Mouse (Mus musculus): ENCODE measurements around the gene Dennd5b. TPM values are rescaled to one million over a fixed set of nuclear protein-coding genes. Genes with fewer than 3 reads are reported as not detected.
A peak's percentile ranks its signal among the peaks of the same experiment; 100 is the strongest.
"Not testable (repeated sequence)": the region's sequence is repeated elsewhere in the genome, so short reads cannot be mapped to it uniquely, and the experiment has no call there.

Gene Dennd5b
- polyA plus RNA-seq, 1 experiment from 2014 or later: 10.9 TPM

DNA sequence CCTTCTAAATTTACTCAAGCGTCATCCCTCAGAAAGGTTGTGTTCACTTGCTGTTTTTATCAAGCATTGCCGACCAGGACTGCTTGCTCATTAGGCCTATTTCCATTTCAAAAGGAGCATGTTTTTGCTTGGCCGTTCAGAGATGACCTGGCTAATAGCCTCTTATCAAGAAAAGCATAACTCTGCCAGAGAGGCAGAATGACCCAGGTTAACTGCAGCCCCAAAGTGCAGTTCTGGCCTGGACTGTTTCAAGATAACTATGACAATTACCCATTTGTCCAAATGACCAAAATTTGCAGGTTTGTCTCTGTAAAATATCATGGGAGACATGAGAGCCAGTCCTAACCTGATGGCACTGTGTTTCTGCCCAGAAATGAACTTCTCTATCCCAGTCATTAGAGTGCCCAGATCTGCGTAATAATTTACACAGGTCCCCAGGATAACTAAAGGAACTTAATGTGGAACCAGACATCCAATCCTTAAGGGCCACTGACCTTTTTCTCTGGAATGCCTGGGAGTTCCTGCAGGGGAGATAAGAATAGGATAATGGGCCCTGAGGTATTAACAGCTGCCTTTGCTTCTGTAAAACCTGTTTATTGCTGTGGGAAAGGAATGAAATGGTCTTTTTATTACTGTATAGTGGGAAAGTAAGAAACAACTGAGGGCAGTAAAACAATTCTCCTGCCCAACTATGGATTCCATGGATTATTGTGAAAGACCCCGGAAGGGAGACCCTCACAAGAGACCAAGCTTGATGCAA, 33.1 kb upstream of the Dennd5b start:
- Histone ChIP-seq H3K36me3 (ENCODE audit: control insufficient read depth, insufficient read depth, low read length) (no peaks in the 10 kb centered on the region), H3K4me1 (ENCODE audit: control insufficient read depth, insufficient read depth, low read length) (no peaks in the 10 kb centered on the region), H3K9ac (ENCODE audit: low read length) (no peak overlapping the region), H3K27me3 (replicated peaks; ENCODE audit: control insufficient read depth, insufficient read depth, low read length) (no peaks in the 10 kb centered on the region), H3K4me2 (ENCODE audit: low read length) (no peak overlapping the region), H3K4me3 (ENCODE audit: low read depth, low read length) (no peak overlapping the region), H3K9me3 (replicated peaks; ENCODE audit: control insufficient read depth, low read length) (no peaks in the 10 kb centered on the region), H3K27ac (ENCODE audit: low read depth, low read length) (no peak overlapping the region)
- ATAC-seq (no peak), DNase-seq (ENCODE audit: low spot score) (no peak)
- WGBS: 5% methylated on average over 5 of the region's 5 CpGs

DNA sequence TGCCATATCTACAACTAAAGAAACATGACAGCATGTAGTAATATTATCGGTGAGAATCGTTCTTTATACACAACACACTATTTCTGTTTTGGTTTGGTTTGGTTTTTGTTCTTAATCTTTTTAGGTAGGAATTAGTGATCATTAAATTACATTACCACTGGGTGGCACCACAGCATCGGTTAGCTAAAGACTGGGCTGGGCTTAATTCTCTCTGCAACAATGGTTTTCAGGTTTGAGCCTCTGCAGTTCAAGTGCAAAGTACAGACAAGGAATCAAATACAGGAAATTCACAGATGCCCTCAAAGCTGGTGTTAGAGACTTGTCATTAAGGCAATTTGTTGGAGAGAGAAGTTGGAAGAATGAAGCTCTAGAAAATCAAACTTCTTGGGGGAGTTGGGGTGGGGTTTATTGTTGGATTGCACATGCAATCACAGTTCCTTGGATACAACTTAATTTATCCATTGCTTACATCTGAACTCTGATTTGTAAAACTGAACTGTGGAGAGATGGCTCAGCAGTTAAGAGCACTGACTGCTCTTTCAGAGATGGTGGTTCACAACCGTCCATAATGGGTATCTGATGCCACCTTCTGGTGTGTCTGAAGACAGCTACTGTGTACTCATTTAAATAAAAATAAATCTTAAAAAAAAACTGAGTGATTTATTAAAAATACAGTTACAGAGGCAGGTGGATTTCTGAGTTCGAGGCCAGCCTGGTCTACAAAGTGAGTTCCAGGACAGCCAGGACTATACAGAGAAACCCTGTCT, 31.0 kb upstream of the Dennd5b start:
- no peak overlapping the region for H3K27ac ChIP-seq (ENCODE audit: low read depth, low read length)
- H3K9me3 ChIP-seq (replicated peaks; ENCODE audit: control insufficient read depth, low read length): no peaks in the 10 kb centered on the region
- no peaks in the 10 kb centered on the region for H3K36me3 ChIP-seq (ENCODE audit: control insufficient read depth, insufficient read depth, low read length)
- no peaks in the 10 kb centered on the region for H3K4me1 ChIP-seq (ENCODE audit: control insufficient read depth, insufficient read depth, low read length)
- peak; percentile 80 for ATAC-seq
- H3K4me2 ChIP-seq (ENCODE audit: low read length): no peak overlapping the region
- WGBS: 26% methylated on average over 5 of the region's 5 CpGs
- no peak overlapping the region for H3K4me3 ChIP-seq (ENCODE audit: low read depth, low read length)
- H3K9ac ChIP-seq (ENCODE audit: low read length): no peak overlapping the region
- peak; percentile 86 for DNase-seq (ENCODE audit: low spot score)
- H3K27me3 ChIP-seq (replicated peaks; ENCODE audit: control insufficient read depth, insufficient read depth, low read length): no peaks in the 10 kb centered on the region

- H3K27ac ChIP-seq (ENCODE audit: low read depth, low read length): no peak overlapping the region
- no peak overlapping the region for H3K4me2 ChIP-seq (ENCODE audit: low read length)
- no peak for DNase-seq (ENCODE audit: low spot score)
- no peak for ATAC-seq
- no peaks in the 10 kb centered on the region for H3K27me3 ChIP-seq (replicated peaks; ENCODE audit: control insufficient read depth, insufficient read depth, low read length)
- H3K36me3 ChIP-seq (ENCODE audit: control insufficient read depth, insufficient read depth, low read length): no peaks in the 10 kb centered on the region
- no peak overlapping the region for H3K9ac ChIP-seq (ENCODE audit: low read length)
- no peak overlapping the region for H3K4me3 ChIP-seq (ENCODE audit: low read depth, low read length)
- no peaks in the 10 kb centered on the region for H3K9me3 ChIP-seq (replicated peaks; ENCODE audit: control insufficient read depth, low read length)
- H3K4me1 ChIP-seq (ENCODE audit: control insufficient read depth, insufficient read depth, low read length): no peaks in the 10 kb centered on the region
- 5% methylated on average over 3 of the region's 3 CpGs for WGBS
Observed at GRCm38 (mm10) chr6:149131111-149131510, 29.6 kb upstream of the Dennd5b start.

DNA sequence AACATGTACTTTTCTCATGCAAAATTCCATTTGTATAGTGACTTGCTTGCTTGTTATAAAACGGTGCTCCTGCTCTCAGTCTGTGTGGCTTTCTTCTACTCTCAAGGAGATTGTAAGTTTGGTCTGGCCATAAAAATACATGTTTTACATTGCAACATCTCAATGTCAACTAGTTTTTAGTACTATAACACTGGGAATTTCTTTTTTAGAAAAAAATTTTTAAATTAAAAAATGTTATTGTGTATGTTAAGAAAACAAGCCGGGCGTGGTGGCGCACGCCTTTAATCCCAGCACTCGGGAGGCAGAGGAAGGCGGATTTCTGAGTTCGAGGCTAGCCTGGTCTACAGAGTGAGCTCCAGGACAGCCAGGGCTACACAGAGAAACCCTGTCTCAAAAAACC, 28.4 kb upstream of the Dennd5b start, which contains the start of gene Gm10203:
TSS of gene Gm10203 (plus strand) at position 301 of the 400 bp plus-strand sequence.
- H3K4me2 ChIP-seq (ENCODE audit: low read length); H3K36me3 ChIP-seq (ENCODE audit: control insufficient read depth, insufficient read depth, low read length); H3K27me3 ChIP-seq (replicated peaks; ENCODE audit: control insufficient read depth, insufficient read depth, low read length); DNase-seq (ENCODE audit: low spot score); H3K9ac ChIP-seq (ENCODE audit: low read length); H3K27ac ChIP-seq (ENCODE audit: low read depth, low read length); H3K4me1 ChIP-seq (ENCODE audit: control insufficient read depth, insufficient read depth, low read length); H3K4me3 ChIP-seq (ENCODE audit: low read depth, low read length); ATAC-seq; H3K9me3 ChIP-seq (replicated peaks; ENCODE audit: control insufficient read depth, low read length): not testable (repeated sequence)
- whole genome bisulfite sequencing: 80% methylated on average over 8 of the region's 8 CpGs

- Histone ChIP-seq H3K9ac (ENCODE audit: low read length) (no peak overlapping the region), H3K36me3 (ENCODE audit: control insufficient read depth, insufficient read depth, low read length) (no peaks in the 10 kb centered on the region), H3K27me3 (replicated peaks; ENCODE audit: control insufficient read depth, insufficient read depth, low read length) (no peaks in the 10 kb centered on the region), H3K9me3 (replicated peaks; ENCODE audit: control insufficient read depth, low read length) (no peaks in the 10 kb centered on the region), H3K4me3 (ENCODE audit: low read depth, low read length) (no peak overlapping the region), H3K27ac (ENCODE audit: low read depth, low read length) (no peak overlapping the region), H3K4me1 (ENCODE audit: control insufficient read depth, insufficient read depth, low read length) (no peaks in the 10 kb centered on the region), H3K4me2 (ENCODE audit: low read length) (no peak overlapping the region)
- DNase-seq (ENCODE audit: low spot score) (peak; percentile 54), ATAC-seq (peak; percentile 67)
- WGBS: 65% methylated on average over 4 of the region's 4 CpGs
Observed at GRCm38 (mm10) chr6:149126675-149127074, 25.2 kb upstream of the Dennd5b start.

DNA sequence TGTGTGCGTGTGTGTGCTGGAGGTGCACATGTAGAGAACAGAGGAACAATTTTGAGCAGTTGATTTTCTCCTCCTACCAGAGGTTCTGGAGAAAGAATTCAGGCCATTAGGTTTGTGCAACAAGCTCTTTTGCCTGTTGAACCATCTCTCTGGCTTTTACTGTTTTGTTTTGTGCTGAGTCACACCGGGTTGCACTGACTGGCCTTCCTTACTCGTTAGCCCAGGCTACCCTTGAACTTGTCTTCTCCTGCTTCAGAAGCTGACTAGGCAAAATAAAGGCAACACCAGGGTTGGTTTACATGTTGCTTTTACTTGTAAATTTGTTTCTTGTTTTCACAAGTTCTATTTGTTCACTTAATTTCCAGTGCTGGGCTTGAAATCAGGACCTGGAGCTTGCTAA, 21.6 kb upstream of the Dennd5b start:
- no peak overlapping the region for H3K9ac ChIP-seq (ENCODE audit: low read length)
- WGBS: 82% methylated on average over 3 of the region's 3 CpGs
- no peak for ATAC-seq

DNA sequence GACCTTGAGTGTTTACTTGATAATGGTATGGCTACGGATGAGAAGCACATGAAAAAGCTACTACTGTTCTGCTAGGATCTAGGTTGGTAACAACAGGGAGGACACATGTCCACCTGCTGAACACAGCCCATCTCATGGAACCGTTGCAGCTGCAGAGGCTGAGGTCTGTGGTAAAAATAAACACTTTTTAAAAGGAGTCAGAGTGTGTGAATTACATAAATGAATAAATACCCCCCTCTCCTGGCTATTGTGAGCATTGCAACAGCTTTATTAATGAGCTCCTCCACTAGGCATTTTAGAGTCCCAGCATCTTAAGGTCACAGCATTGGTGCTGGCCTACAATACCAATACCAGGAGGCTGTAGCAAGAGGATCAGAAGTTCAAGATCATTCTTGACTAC, 18.4 kb upstream of the Dennd5b start:
- no peaks in the 10 kb centered on the region for H3K36me3 ChIP-seq (ENCODE audit: control insufficient read depth, insufficient read depth, low read length)
- peak; percentile 87 for DNase-seq (ENCODE audit: low spot score)
- H3K27ac ChIP-seq (ENCODE audit: low read depth, low read length): no peak overlapping the region
- no peaks in the 10 kb centered on the region for H3K27me3 ChIP-seq (replicated peaks; ENCODE audit: control insufficient read depth, insufficient read depth, low read length)
- H3K9me3 ChIP-seq (replicated peaks; ENCODE audit: control insufficient read depth, low read length): no peaks in the 10 kb centered on the region
- no peaks in the 10 kb centered on the region for H3K4me1 ChIP-seq (ENCODE audit: control insufficient read depth, insufficient read depth, low read length)
- no peak overlapping the region for H3K4me3 ChIP-seq (ENCODE audit: low read depth, low read length)
- H3K9ac ChIP-seq (ENCODE audit: low read length): no peak overlapping the region
- 40% methylated on average over 2 of the region's 2 CpGs for WGBS
- ATAC-seq: peak; percentile 66
- H3K4me2 ChIP-seq (ENCODE audit: low read length): no peak overlapping the region

More for the DNA sequence above, 21.6 kb upstream of the Dennd5b start:
- Histone ChIP-seq H3K27me3 (replicated peaks; ENCODE audit: control insufficient read depth, insufficient read depth, low read length) (no peaks in the 10 kb centered on the region), H3K4me1 (ENCODE audit: control insufficient read depth, insufficient read depth, low read length) (no peaks in the 10 kb centered on the region), H3K36me3 (ENCODE audit: control insufficient read depth, insufficient read depth, low read length) (no peaks in the 10 kb centered on the region), H3K4me3 (ENCODE audit: low read depth, low read length) (no peak overlapping the region), H3K4me2 (ENCODE audit: low read length) (no peak overlapping the region), H3K27ac (ENCODE audit: low read depth, low read length) (no peak overlapping the region), H3K9me3 (replicated peaks; ENCODE audit: control insufficient read depth, low read length) (no peaks in the 10 kb centered on the region)
- no peak for DNase-seq (ENCODE audit: low spot score)

DNA sequence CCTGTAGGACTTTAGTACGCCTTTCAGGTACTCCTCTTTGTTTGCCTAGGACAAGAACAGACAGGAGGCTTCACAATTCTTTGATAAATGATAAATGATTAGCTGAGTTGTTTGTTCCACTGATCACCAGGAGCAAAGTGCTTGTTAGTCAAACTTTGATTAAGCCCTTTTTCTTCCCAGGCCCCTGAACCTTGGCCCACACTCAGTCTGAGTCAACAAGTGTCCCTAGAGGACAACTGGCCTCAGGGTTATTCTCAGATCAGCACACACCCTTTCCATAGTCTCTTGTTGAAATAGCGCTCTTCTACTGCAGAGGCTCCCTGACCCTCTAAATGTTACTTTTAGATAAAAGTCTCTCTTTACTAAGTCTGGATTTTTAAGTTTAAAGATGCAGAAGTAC, 17.5 kb upstream of the Dennd5b start:
- H3K9me3 ChIP-seq (replicated peaks; ENCODE audit: control insufficient read depth, low read length): no peaks in the 10 kb centered on the region
- ATAC-seq (no peak), DNase-seq (ENCODE audit: low spot score) (no peak)
- H3K36me3 ChIP-seq (ENCODE audit: control insufficient read depth, insufficient read depth, low read length): no peaks in the 10 kb centered on the region
- no peak overlapping the region for H3K27ac ChIP-seq (ENCODE audit: low read depth, low read length)
- H3K9ac ChIP-seq (ENCODE audit: low read length): no peak overlapping the region
- no peak overlapping the region for H3K4me3 ChIP-seq (ENCODE audit: low read depth, low read length)
- H3K4me2 ChIP-seq (ENCODE audit: low read length): no peak overlapping the region
- H3K4me1 ChIP-seq (ENCODE audit: control insufficient read depth, insufficient read depth, low read length): no peaks in the 10 kb centered on the region
- 71% methylated on average over 2 of the region's 2 CpGs for WGBS
- H3K27me3 ChIP-seq (replicated peaks; ENCODE audit: control insufficient read depth, insufficient read depth, low read length): no peaks in the 10 kb centered on the region

- H3K4me1 ChIP-seq (ENCODE audit: control insufficient read depth, insufficient read depth, low read length): no peaks in the 10 kb centered on the region
- no peaks in the 10 kb centered on the region for H3K9me3 ChIP-seq (replicated peaks; ENCODE audit: control insufficient read depth, low read length)
- no peak overlapping the region for H3K9ac ChIP-seq (ENCODE audit: low read length)
- no peaks in the 10 kb centered on the region for H3K27me3 ChIP-seq (replicated peaks; ENCODE audit: control insufficient read depth, insufficient read depth, low read length)
- DNase-seq (ENCODE audit: low spot score): peak; percentile 37
- H3K4me2 ChIP-seq (ENCODE audit: low read length): no peak overlapping the region
- no peak overlapping the region for H3K27ac ChIP-seq (ENCODE audit: low read depth, low read length)
- no peaks in the 10 kb centered on the region for H3K36me3 ChIP-seq (ENCODE audit: control insufficient read depth, insufficient read depth, low read length)
- no peak for ATAC-seq
- H3K4me3 ChIP-seq (ENCODE audit: low read depth, low read length): no peak overlapping the region
Observed at GRCm38 (mm10) chr6:149116992-149117391, 15.5 kb upstream of the Dennd5b start.

All from forebrain, embryonic 14.5 days (tissue).